Mouse (Mus musculus) midbrain, embryonic 16.5 days (tissue): ENCODE results near the gene Igfals. TPM values are rescaled to one million over a fixed set of nuclear protein-coding genes. Genes with fewer than 3 reads are reported as not detected.

Experiments
- ATAC-seq: fragments of 200-750 bp; cut with Nextera tagmentation; 2 replicates; pipeline ENCODE4 v1.8.0; 2017; ENCODE audit warnings: moderate TSS enrichment
- H3K27ac ChIP-seq: fragments of 300-500 bp; sonication (generic); 2 replicates; pipeline ENCODE4 v1.5.1; 2014; ENCODE audit warnings: mild to moderate bottlenecking, low read length, mixed read lengths
- H3K27me3 ChIP-seq: fragments of 300-500 bp; sonication (generic); 2 replicates; pipeline ENCODE4 v1.6.1; 2014; ENCODE audit warnings: low read depth, low read length, mixed read lengths; ENCODE audit not compliant: control insufficient read depth, insufficient read depth
- H3K36me3 ChIP-seq: fragments of 300-500 bp; sonication (generic); 2 replicates; pipeline ENCODE4 v1.6.1; 2014; ENCODE audit warnings: mild to moderate bottlenecking, low read length, moderate library complexity, mixed read lengths; ENCODE audit not compliant: control insufficient read depth, insufficient read depth
- H3K4me1 ChIP-seq: fragments of 300-500 bp; sonication (generic); 2 replicates; pipeline ENCODE4 v1.6.1; 2014; ENCODE audit warnings: mild to moderate bottlenecking, low read length, mixed read lengths; ENCODE audit not compliant: control insufficient read depth, insufficient read depth
- H3K4me2 ChIP-seq: fragments of 300-500 bp; sonication (generic); 2 replicates; pipeline ENCODE4 v1.6.1; 2014; ENCODE audit warnings: mild to moderate bottlenecking, low read length, mixed read lengths
- H3K4me3 ChIP-seq: fragments of 300-500 bp; sonication (generic); 2 replicates; pipeline ENCODE4 v1.5.1; 2014; ENCODE audit warnings: low read depth, mild to moderate bottlenecking, low read length, moderate library complexity, mixed read lengths
- H3K9ac ChIP-seq: fragments of 300-500 bp; sonication (generic); 2 replicates; pipeline ENCODE4 v1.6.1; 2014; ENCODE audit warnings: low read depth, low read length, mixed read lengths
- H3K9me3 ChIP-seq: fragments of 300-500 bp; sonication (generic); replicated peaks from 2 replicates; pipeline ENCODE4 v1.6.1; 2014; ENCODE audit warnings: mild to moderate bottlenecking, low read length, mixed read lengths; ENCODE audit not compliant: control insufficient read depth, poor library complexity, severe bottlenecking
- WGBS: fragments of 180-500 bp; shearing (Covaris S2); extraction: QIAGEN DNeasy Blood & Tissue Kit; methylation state at CpG from one replicate; pipeline ENCODE4 v1.1.7; 2014; 5-methylcytosine and 5-hydroxymethylcytosine counted together
- polyA plus RNA-seq: library from polyadenylated mRNA; unstranded; fragments of >200 nt; fragmentation: Nextera tagmentation; extraction: Ambion mirVana; gene quantifications from 2 replicates; pipeline ENCODE4 v1.2.1, GENCODE M21; 2015

The Igfals gene
- not detected in 2 replicates for polyA plus RNA-seq

- no peak within 1 kb of the TSS for H3K4me3 ChIP-seq
- H3K27me3 ChIP-seq: no peaks in the 10 kb centered on the region
- peaks cover 30% of the 10 kb centered on the region for H3K36me3 ChIP-seq
- H3K27ac ChIP-seq: no peak within 1 kb of the TSS
- H3K4me1 ChIP-seq: no peaks in the 10 kb centered on the region
- H3K9me3 ChIP-seq: no peaks in the 10 kb centered on the region
- WGBS: 92% methylated on average over 8 of the region's 8 CpGs
- no peak within 1 kb of the TSS for H3K9ac ChIP-seq
- no peak within 1 kb of the TSS for H3K4me2 ChIP-seq
- no peak for ATAC-seq
Observed at GRCm38 (mm10) chr17:24865776-24866175, at the start of gene Igfals. Gene Igfals (plus strand): TSS chr17:24865997.

- Histone ChIP-seq H3K4me1 (no peaks in the 10 kb centered on the region), H3K9ac (no peak overlapping the region), H3K4me2 (no peak overlapping the region), H3K36me3 (no peaks in the 10 kb centered on the region), H3K9me3 (no peaks in the 10 kb centered on the region), H3K27ac (no peak overlapping the region), H3K4me3 (no peak overlapping the region), H3K27me3 (peaks cover 4% of the 10 kb centered on the region; the same call in 1 of the 2 replicates)
- WGBS: 49% methylated on average over 1 of the region's 1 CpGs
- no peak for ATAC-seq
Observed at GRCm38 (mm10) chr17:24817503-24817902, 48.3 kb upstream of the Igfals start.

DNA sequence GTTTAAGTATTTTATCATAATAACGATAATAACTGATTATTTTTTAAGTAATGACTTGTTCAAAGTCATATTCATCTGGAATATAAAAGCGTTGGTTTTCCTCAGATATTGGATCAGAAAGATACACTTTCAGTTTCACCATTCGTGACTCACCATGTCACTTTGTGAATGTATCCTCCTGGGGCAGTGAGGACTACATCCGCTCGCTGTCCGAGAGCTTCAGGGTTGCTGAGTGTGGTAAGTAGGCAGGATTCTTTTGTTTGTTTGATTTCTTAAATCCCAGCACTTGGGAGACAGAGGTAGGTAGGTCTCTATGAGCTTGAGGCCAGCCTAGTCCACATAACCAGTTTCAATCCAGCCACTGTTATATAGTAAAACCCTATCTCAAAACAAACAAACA lies 47.6 kb upstream of the Igfals start:
- Histone ChIP-seq H3K4me1 (no peaks in the 10 kb centered on the region), H3K36me3 (no peaks in the 10 kb centered on the region), H3K27me3 (peaks cover 4% of the 10 kb centered on the region; the same call in 1 of the 2 replicates), H3K9me3 (no peaks in the 10 kb centered on the region), H3K4me3 (no peak overlapping the region), H3K9ac (no peak overlapping the region), H3K4me2 (no peak overlapping the region), H3K27ac (no peak overlapping the region)
- ATAC-seq: no peak
- 53% methylated on average over 6 of the region's 6 CpGs for WGBS

DNA sequence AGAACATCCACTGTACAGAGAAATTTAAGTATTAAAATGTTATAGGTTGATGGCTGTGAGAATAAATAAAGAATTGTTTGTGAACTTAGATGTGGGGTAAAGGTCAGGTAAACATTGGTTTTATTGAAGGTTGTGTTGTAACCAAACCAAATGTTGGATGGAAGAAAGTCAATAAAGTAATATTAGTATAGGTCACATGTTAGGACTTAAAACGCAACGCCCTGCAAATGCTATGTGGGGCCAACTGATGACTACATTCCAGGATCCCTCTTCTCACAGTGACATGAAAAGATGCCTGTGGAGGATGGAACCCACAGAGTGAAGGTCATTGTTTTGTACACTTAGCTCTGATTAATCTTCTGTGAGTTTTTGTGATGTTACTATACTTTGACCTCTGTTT lies 46.3 kb upstream of the Igfals start:
- 78% methylated on average over 2 of the region's 2 CpGs for WGBS
- no peaks in the 10 kb centered on the region for H3K9me3 ChIP-seq
- H3K27me3 ChIP-seq: peaks cover 4% of the 10 kb centered on the region; the same call in 1 of the 2 replicates
- no peak for ATAC-seq
- H3K27ac ChIP-seq: no peak overlapping the region
- no peak overlapping the region for H3K4me2 ChIP-seq
- no peak overlapping the region for H3K9ac ChIP-seq
- no peaks in the 10 kb centered on the region for H3K4me1 ChIP-seq
- no peaks in the 10 kb centered on the region for H3K36me3 ChIP-seq
- H3K4me3 ChIP-seq: no peak overlapping the region

- H3K9me3 ChIP-seq: no peaks in the 10 kb centered on the region
- no peak overlapping the region for H3K27ac ChIP-seq
- no peak overlapping the region for H3K4me2 ChIP-seq
- H3K36me3 ChIP-seq: no peaks in the 10 kb centered on the region
- peaks cover 4% of the 10 kb centered on the region; the same call in 1 of the 2 replicates for H3K27me3 ChIP-seq
- WGBS: 57% methylated on average over 3 of the region's 3 CpGs
- no peak for ATAC-seq
- no peak overlapping the region for H3K9ac ChIP-seq
- H3K4me1 ChIP-seq: no peaks in the 10 kb centered on the region
- no peak overlapping the region for H3K4me3 ChIP-seq
Observed at GRCm38 (mm10) chr17:24821351-24822280, 44.2 kb upstream of the Igfals start.

DNA sequence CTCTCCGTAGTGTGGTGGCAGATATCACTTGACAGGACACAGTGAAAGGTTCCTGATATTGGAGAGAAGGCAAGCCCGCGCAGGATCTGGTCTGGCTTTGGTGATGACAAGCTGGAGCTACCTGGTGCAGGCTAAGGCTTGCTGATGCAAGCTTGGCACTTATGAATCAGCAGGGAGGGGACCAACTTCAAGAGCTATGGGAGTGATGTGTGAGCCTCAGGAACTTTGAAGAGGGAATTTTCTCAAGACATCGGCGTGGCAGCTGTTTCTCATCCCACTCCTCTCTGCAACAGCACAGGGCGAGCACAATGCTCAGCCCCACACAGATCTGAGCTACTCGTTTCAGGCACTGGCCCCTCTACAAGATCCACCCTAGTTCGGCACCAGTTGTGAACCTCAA lies 26.0 kb upstream of the Igfals start, which contains the start of gene Hagh:
Hagh (plus strand) TSS at position 302 of the 400 bp plus-strand sequence.
- WGBS: 74% methylated on average over 8 of the region's 8 CpGs
- H3K9me3 ChIP-seq: no peaks in the 10 kb centered on the region
- ATAC-seq: no peak

DNA sequence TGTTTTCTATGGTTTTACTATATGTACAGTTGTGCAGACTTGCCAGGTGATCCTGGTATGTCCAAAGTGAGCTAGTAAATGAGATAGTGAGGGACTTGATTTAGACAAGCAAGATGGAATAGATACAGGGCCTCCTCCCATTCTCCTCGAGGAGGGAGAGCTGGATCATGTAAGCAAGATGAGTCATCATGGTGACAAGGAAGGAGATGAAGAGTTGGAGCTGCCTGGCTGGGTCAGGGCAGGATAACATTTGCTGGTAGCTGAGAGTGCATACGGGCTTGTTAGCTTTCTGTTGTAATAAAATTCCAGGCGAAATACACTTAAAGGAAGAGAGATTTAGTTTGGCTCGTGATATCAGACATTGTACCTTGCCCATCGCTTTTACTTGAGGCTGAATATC lies 25.5 kb upstream of the Igfals start:
- Histone ChIP-seq H3K9me3 (no peaks in the 10 kb centered on the region), H3K4me3 (no peak overlapping the region), H3K27ac (no peak overlapping the region), H3K36me3 (no peaks in the 10 kb centered on the region), H3K27me3 (peaks cover 8% of the 10 kb centered on the region), H3K4me1 (no peaks in the 10 kb centered on the region), H3K9ac (no peak overlapping the region), H3K4me2 (no peak overlapping the region)
- 62% methylated on average over 5 of the region's 5 CpGs for WGBS
- no peak for ATAC-seq

More for the DNA sequence above, 26.0 kb upstream of the Igfals start, which contains the start of gene Hagh:
- peaks cover 8% of the 10 kb centered on the region for H3K27me3 ChIP-seq
- H3K4me2 ChIP-seq: no peak within 1 kb of the TSS
- no peak within 1 kb of the TSS for H3K27ac ChIP-seq
- no peak within 1 kb of the TSS for H3K4me3 ChIP-seq
- no peak within 1 kb of the TSS for H3K9ac ChIP-seq
- H3K36me3 ChIP-seq: no peaks in the 10 kb centered on the region
- no peaks in the 10 kb centered on the region for H3K4me1 ChIP-seq

GRCm38 (mm10) chr17:24841133-24841532 lies 24.7 kb upstream of the Igfals start:
- Histone ChIP-seq H3K4me2 (no peak overlapping the region), H3K36me3 (no peaks in the 10 kb centered on the region), H3K4me1 (no peaks in the 10 kb centered on the region), H3K4me3 (no peak overlapping the region), H3K9me3 (no peaks in the 10 kb centered on the region), H3K9ac (no peak overlapping the region), H3K27ac (no peak overlapping the region), H3K27me3 (peaks cover 5% of the 10 kb centered on the region)
- WGBS: 47% methylated on average over 4 of the region's 4 CpGs
- ATAC-seq: no peak

DNA sequence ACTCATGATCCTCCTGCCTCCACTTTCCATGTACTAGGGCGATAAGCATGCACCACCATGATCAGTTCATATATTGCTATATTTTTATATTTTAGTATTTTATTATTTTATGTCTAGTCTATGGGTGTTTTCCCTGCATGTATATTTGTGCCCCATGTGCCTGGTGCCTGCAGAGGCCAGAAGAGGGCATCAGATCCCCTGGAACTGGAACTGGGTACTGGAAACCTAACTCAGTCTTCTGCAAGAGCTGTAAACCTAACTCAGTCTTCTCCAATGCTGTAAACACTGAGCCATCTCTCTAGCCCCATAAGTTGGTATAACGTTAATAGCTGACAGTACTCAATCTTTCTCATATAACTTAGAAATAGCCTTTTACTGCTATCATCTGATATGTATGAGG lies 23.2 kb upstream of the Igfals start:
- Histone ChIP-seq H3K4me3 (no peak overlapping the region), H3K9ac (no peak overlapping the region), H3K4me2 (no peak overlapping the region), H3K9me3 (no peaks in the 10 kb centered on the region), H3K27me3 (peaks cover 5% of the 10 kb centered on the region), H3K36me3 (no peaks in the 10 kb centered on the region), H3K27ac (no peak overlapping the region), H3K4me1 (no peaks in the 10 kb centered on the region)
- WGBS: 61% methylated on average over 2 of the region's 2 CpGs
- no peak for ATAC-seq
